Mouse (Mus musculus) liver, postnatal 0 days (tissue): ENCODE measurements around the gene Trim29. TPM values are rescaled to one million over a fixed set of nuclear protein-coding genes. Genes with fewer than 3 reads are reported as not detected.

Source experiments
- ATAC-seq: fragments of 200-750 bp; cut with Nextera tagmentation; 2 replicates; pipeline ENCODE4 v1.8.0; 2017; ENCODE audit warnings: mild to moderate bottlenecking, moderate library complexity
- DNase-seq: peaks from one replicate; pipeline ENCODE4 v3.0.0-alpha.2; 2016
- H3K27ac ChIP-seq: fragments of 300-500 bp; sonication (generic); 2 replicates; pipeline ENCODE4 v1.5.1; 2014; ENCODE audit warnings: antibody characterized with exemption, moderate library complexity, mild to moderate bottlenecking, low read depth
- H3K27me3 ChIP-seq: fragments of 300-500 bp; sonication (generic); 2 replicates; pipeline ENCODE4 v1.6.1; 2014; ENCODE audit warnings: low read length, control low read depth, mixed read lengths; ENCODE audit not compliant: insufficient read depth
- H3K36me3 ChIP-seq: fragments of 300-500 bp; sonication (generic); replicated peaks from 2 replicates; pipeline ENCODE4 v1.6.1; 2014; ENCODE audit warnings: mild to moderate bottlenecking, control low read depth, low read length, moderate library complexity, mixed read lengths; ENCODE audit not compliant: insufficient read depth
- H3K4me1 ChIP-seq: fragments of 300-500 bp; sonication (generic); 2 replicates; pipeline ENCODE4 v1.6.1; 2014; ENCODE audit warnings: antibody characterized with exemption, mild to moderate bottlenecking, control low read depth; ENCODE audit not compliant: insufficient read depth
- H3K4me2 ChIP-seq: fragments of 300-500 bp; sonication (generic); 2 replicates; pipeline ENCODE4 v1.6.1; 2014; ENCODE audit warnings: low read depth, mild to moderate bottlenecking, low read length, moderate library complexity, mixed read lengths
- H3K4me3 ChIP-seq: fragments of 300-500 bp; sonication (generic); 2 replicates; pipeline ENCODE4 v1.5.1; 2014; ENCODE audit warnings: low read depth, low read length
- H3K9ac ChIP-seq: fragments of 300-500 bp; sonication (generic); replicated peaks from 2 replicates; pipeline ENCODE4 v1.6.1; 2014; ENCODE audit warnings: mild to moderate bottlenecking, moderate library complexity
- H3K9me3 ChIP-seq: fragments of 300-500 bp; sonication (generic); 2 replicates; pipeline ENCODE4 v1.6.1; 2016; ENCODE audit warnings: mild to moderate bottlenecking, control low read depth, low read length, mixed read lengths
- CTCF ChIP-seq: sonication (generic); IDR thresholded peaks from 2 replicates; pipeline ENCODE4 v1.5.1; 2016; ENCODE audit warnings: antibody characterized with exemption, low read depth
- EP300 ChIP-seq: IDR thresholded peaks from 2 replicates; pipeline ENCODE4 v1.6.1; 2016; ENCODE audit warnings: antibody characterized with exemption, low read depth, mild to moderate bottlenecking
- WGBS: fragments of 180-500 bp; shearing (Covaris S2); extraction: QIAGEN DNeasy Blood & Tissue Kit; methylation state at CpG from one replicate; pipeline ENCODE4 v1.1.7; 2014; ENCODE audit not compliant: insufficient replicate concordance; 5-methylcytosine and 5-hydroxymethylcytosine counted together
- polyA plus RNA-seq: library from polyadenylated mRNA; unstranded; fragments of >200 nt; fragmentation: Nextera tagmentation; extraction: Ambion mirVana; gene quantifications from 2 replicates; pipeline ENCODE4 v1.2.1, GENCODE M21; 2015

Gene Trim29
- polyA plus RNA-seq, 1 experiment from 2014 or later, result 0.04 TPM

DNA sequence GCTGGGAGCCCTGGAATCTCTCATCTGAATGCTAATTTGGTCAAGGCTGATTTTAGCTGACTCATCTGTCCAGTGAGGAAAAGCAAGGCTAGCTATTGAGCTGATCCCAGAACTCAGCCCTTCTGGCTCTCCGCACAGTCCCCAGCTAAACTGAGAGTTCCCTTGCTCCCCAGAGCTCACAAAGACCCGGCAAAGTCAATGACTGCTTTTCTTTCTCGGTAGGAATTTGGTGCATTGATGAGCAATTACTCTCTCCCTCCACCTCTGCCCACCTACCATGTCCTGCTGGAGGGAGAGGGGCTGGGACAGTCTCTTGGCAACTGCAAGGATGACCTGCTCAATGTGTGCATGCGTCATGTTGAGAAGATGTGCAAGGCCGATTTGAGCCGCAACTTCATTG is 11.3 kb downstream of the Trim29 start:
- Histone ChIP-seq H3K4me1 (no peaks in the 10 kb centered on the region), H3K9ac (no peak overlapping the region), H3K27me3 (0 out of 2 replicates have a peak, but pooled peaks cover 5% of the 10 kb centered on the region), H3K4me3 (no peak overlapping the region), H3K9me3 (no peaks in the 10 kb centered on the region), H3K36me3 (no peaks in the 10 kb centered on the region), H3K4me2 (no peak overlapping the region), H3K27ac (no peak overlapping the region)
- no peak for ATAC-seq
- TF ChIP-seq EP300 (no peak), CTCF (no peak)
- WGBS, result 80% methylated on average over 6 of the region's 6 CpGs
- no peak for DNase-seq

DNA sequence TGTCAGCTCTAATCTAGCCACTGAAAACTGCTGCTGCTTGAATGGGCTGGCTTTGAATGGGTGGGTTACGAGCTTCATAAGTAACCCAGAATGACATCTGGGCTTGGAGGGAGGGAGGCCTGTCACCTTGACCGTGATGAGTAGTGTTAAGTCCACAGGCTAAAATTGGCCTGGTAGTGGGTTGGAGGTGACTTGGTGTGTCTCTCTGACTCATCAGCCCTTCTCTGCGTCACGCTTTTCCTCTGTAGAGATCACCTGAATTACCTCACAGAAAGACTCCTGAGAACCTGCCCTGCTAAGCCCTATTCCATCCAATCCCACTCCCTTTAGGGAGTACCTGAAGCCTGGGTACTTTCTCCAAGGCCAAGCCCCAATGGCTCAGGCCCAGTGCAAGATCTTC is 12.0 kb downstream of the Trim29 start:
- Histone ChIP-seq H3K9ac (no peak overlapping the region), H3K36me3 (no peaks in the 10 kb centered on the region), H3K9me3 (no peaks in the 10 kb centered on the region), H3K27ac (no peak overlapping the region), H3K27me3 (0 out of 2 replicates have a peak, but pooled peaks cover 5% of the 10 kb centered on the region), H3K4me3 (no peak overlapping the region), H3K4me2 (no peak overlapping the region), H3K4me1 (no peaks in the 10 kb centered on the region)
- DNase-seq (no peak), ATAC-seq (no peak)
- WGBS, result 73% methylated on average over 4 of the region's 4 CpGs
- TF ChIP-seq CTCF, result no peak

- ATAC-seq (no peak), DNase-seq (no peak)
- WGBS, result 48% methylated on average over 3 of the region's 3 CpGs
- no peak overlapping the region for H3K4me3 ChIP-seq
- no peaks in the 10 kb centered on the region for H3K9me3 ChIP-seq
- H3K4me1 ChIP-seq, result no peaks in the 10 kb centered on the region
- H3K27me3 ChIP-seq, result no peaks in the 10 kb centered on the region
- no peak overlapping the region for H3K27ac ChIP-seq
- no peak overlapping the region for H3K9ac ChIP-seq
- TF ChIP-seq CTCF (no peak), EP300 (no peak)
- no peaks in the 10 kb centered on the region for H3K36me3 ChIP-seq
- no peak overlapping the region for H3K4me2 ChIP-seq
Observed at GRCm38 (mm10) chr9:43325486-43325885, 14.8 kb downstream of the Trim29 start.

- Histone ChIP-seq H3K9me3 (no peaks in the 10 kb centered on the region), H3K4me2 (no peak overlapping the region), H3K36me3 (no peaks in the 10 kb centered on the region), H3K4me1 (no peaks in the 10 kb centered on the region), H3K27me3 (no peaks in the 10 kb centered on the region), H3K27ac (no peak overlapping the region), H3K4me3 (no peak overlapping the region), H3K9ac (no peak overlapping the region)
- ATAC-seq (no peak), DNase-seq (no peak)
- WGBS, result 59% methylated on average over 7 of the region's 7 CpGs
- no peak for TF ChIP-seq EP300
- TF ChIP-seq CTCF, result no peak
Observed at GRCm38 (mm10) chr9:43326015-43326631, 15.5 kb downstream of the Trim29 start.

DNA sequence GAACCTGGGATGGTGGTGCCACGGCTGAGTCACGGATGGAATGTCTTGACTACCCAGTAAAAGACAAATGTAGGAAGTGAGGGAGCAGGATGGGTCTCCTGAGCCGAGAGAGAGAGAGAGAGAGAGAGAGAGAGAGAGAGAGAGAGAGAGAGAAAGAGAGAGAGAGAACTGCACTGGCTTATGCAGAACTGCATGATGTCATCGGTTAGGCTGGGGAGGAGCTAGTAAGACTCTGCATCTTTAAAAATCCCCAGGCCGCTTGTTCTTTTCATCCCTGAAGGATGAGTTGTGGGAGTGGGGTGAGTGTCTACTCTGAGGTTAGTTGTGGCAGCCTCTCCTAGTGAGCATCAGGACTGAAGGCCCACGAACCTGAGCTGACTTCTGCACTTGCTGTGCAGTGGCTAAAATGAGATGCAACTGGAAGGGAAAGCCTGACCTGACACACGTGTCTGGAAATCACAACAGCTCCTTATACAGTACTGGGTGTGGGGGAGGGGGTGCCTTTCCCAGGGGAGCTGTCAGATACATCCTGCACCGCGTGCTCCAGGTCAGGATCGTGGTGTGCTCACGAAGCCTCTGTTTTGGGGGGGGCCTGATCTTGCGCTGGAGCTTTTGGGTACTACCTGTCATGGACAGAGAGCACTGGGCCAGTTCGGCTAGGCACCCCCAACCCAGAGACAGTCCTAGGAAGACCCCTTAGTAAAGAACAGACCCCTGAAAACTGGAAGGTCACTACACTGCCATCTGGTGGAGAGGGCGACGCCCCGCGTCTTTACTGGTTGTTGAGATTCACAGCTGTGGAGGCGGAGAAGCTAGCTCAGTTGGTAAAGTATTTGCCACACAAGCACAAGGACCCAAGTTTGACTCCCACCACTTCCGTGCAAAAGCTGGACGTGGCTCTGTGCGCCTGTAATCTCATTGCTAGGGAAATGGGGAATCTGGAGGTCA is 16.8 kb downstream of the Trim29 start:
- peak; percentile 34; the same call in 1 of the 2 replicates for TF ChIP-seq CTCF
- no peak for TF ChIP-seq EP300
- no peak overlapping the region for H3K4me2 ChIP-seq
- no peaks in the 10 kb centered on the region for H3K4me1 ChIP-seq
- H3K4me3 ChIP-seq, result no peak overlapping the region
- DNase-seq, result no peak
- ATAC-seq, result no peak
- H3K27me3 ChIP-seq, result no peaks in the 10 kb centered on the region
- H3K9ac ChIP-seq, result no peak overlapping the region
- H3K36me3 ChIP-seq, result no peaks in the 10 kb centered on the region
- 49% methylated on average over 21 of the region's 21 CpGs for WGBS
- no peaks in the 10 kb centered on the region for H3K9me3 ChIP-seq
- H3K27ac ChIP-seq, result no peak overlapping the region

- no peak overlapping the region for H3K4me3 ChIP-seq
- H3K9me3 ChIP-seq, result no peaks in the 10 kb centered on the region
- ATAC-seq, result no peak
- WGBS, result 57% methylated on average over 5 of the region's 5 CpGs
- H3K4me2 ChIP-seq, result no peak overlapping the region
- H3K36me3 ChIP-seq, result no peaks in the 10 kb centered on the region
- no peak overlapping the region for H3K27ac ChIP-seq
- no peak for DNase-seq
- no peaks in the 10 kb centered on the region for H3K27me3 ChIP-seq
- H3K9ac ChIP-seq, result no peak overlapping the region
- TF ChIP-seq CTCF (no peak), EP300 (no peak)
- no peaks in the 10 kb centered on the region for H3K4me1 ChIP-seq
Observed at GRCm38 (mm10) chr9:43330426-43330825, 19.8 kb downstream of the Trim29 start.
